14 mouse cellular contexts compared by ENCODE assay signal in genomic region chr2:137229422-137230069, GRCm38 (mm10).
A peak's percentile ranks its signal among the peaks of the same experiment; 100 is the strongest.
DNase-seq lines count a peak whose midpoint lies in the region; ATAC-seq lines count a peak whose summit lies in the region.
"Had no signal": no experiment of that assay in that cellular context is flagged by ENCODE, and none has a peak within 500 bp of the region (broad histone marks: within the 10 kb centered on the region; RNA-seq: fewer than 3 reads in every experiment).

No protein-coding gene starts in this region.

- peaks cover 10% of the 10 kb centered on the region; the same call in 1 of the 2 replicates for H3K4me1 ChIP-seq in kidney, embryonic 15.5 days
- H3K4me1 ChIP-seq in forebrain, embryonic 14.5 days (ENCODE audit: control insufficient read depth, insufficient read depth, low read length), result peaks cover 8% of the 10 kb centered on the region; the same call in 1 of the 2 replicates
- H3K4me1 ChIP-seq in neural tube, embryonic 13.5 days (replicated peaks), result peaks cover 11% of the 10 kb centered on the region

- 42% methylated on average over 1 of the region's 1 CpGs for WGBS in kidney, embryonic 15.5 days
- WGBS in forebrain, embryonic 14.5 days, result 5% methylated on average over 1 of the region's 1 CpGs
- 10% methylated on average over 1 of the region's 1 CpGs for WGBS in neural tube, embryonic 13.5 days

- ATAC-seq in kidney, embryonic 15.5 days (replicated peaks; ENCODE audit: low FRiP score), result peak; percentile 68; the same call in 1 of the 2 replicates
- peak; percentile 82 for ATAC-seq in forebrain, embryonic 14.5 days
- peak; percentile 93 for ATAC-seq in neural tube, embryonic 13.5 days (ENCODE audit: low read depth)
- no peak for ATAC-seq in inflammation-experienced regulatory T-cells, adult 6 months
- ATAC-seq: intestine, embryonic 16.5 days had no signal

- H3K27me3 ChIP-seq in kidney, embryonic 15.5 days, result no peaks in the 10 kb centered on the region
- no peaks in the 10 kb centered on the region for H3K27me3 ChIP-seq in forebrain, embryonic 14.5 days (replicated peaks; ENCODE audit: control insufficient read depth, insufficient read depth, low read length)
- H3K27me3 ChIP-seq in neural tube, embryonic 13.5 days, result no peaks in the 10 kb centered on the region

- H3K27ac ChIP-seq in kidney, embryonic 15.5 days, result no peak overlapping the region
- no peak overlapping the region for H3K27ac ChIP-seq in forebrain, embryonic 14.5 days (ENCODE audit: low read depth, low read length)
- no peak overlapping the region for H3K27ac ChIP-seq in neural tube, embryonic 13.5 days (replicated peaks)

- H3K9me3 ChIP-seq in kidney, embryonic 15.5 days (replicated peaks), result no peaks in the 10 kb centered on the region
- H3K9me3 ChIP-seq in forebrain, embryonic 14.5 days (replicated peaks; ENCODE audit: control insufficient read depth, low read length), result no peaks in the 10 kb centered on the region
- no peaks in the 10 kb centered on the region for H3K9me3 ChIP-seq in neural tube, embryonic 13.5 days

- no peak overlapping the region for H3K4me3 ChIP-seq in kidney, embryonic 15.5 days (replicated peaks)
- no peak overlapping the region for H3K4me3 ChIP-seq in forebrain, embryonic 14.5 days (ENCODE audit: low read depth, low read length)
- H3K4me3 ChIP-seq in neural tube, embryonic 13.5 days, result no peak overlapping the region
- H3K4me3 ChIP-seq: erythroblast, embryonic 14.5 days had no signal

- H3K9ac ChIP-seq in kidney, embryonic 15.5 days, result no peak overlapping the region
- no peak overlapping the region for H3K9ac ChIP-seq in forebrain, embryonic 14.5 days (ENCODE audit: low read length)
- no peak overlapping the region for H3K9ac ChIP-seq in neural tube, embryonic 13.5 days

- H3K36me3 ChIP-seq in kidney, embryonic 15.5 days, result no peaks in the 10 kb centered on the region
- H3K36me3 ChIP-seq in forebrain, embryonic 14.5 days (ENCODE audit: control insufficient read depth, insufficient read depth, low read length), result no peaks in the 10 kb centered on the region
- H3K36me3 ChIP-seq in neural tube, embryonic 13.5 days, result no peaks in the 10 kb centered on the region
- H3K36me3 ChIP-seq: G1E had no signal

- no peak for DNase-seq in kidney, adult 9 months
- peak; percentile 69 for DNase-seq in forebrain, embryonic 14.5 days (ENCODE audit: low spot score)
- DNase-seq in mesoderm, embryonic 11.5 days (ENCODE audit: low read depth, low spot score), result peak; percentile 63
- DNase-seq in left cerebral cortex, adult 8-10 months (ENCODE audit: low spot score in 2 of 2), result no peak
- no peak for DNase-seq in retina, embryonic 14.5 days (ENCODE audit: low spot score)
- DNase-seq: B cell, adult 2 months; gastrocnemius, postnatal 25 days; layer of hippocampus, adult 9-11 months had no signal

- H3K4me2 ChIP-seq in kidney, embryonic 15.5 days, result no peak overlapping the region
- no peak overlapping the region for H3K4me2 ChIP-seq in forebrain, embryonic 14.5 days (ENCODE audit: low read length)
- no peak overlapping the region for H3K4me2 ChIP-seq in neural tube, embryonic 13.5 days

Comparison
In these comparisons a context has a peak if more than half of its experiments do, and no peak if none do; other contexts are left out.
1. DNase-seq: peak in forebrain, embryonic 14.5 days (single experiment) and mesoderm, embryonic 11.5 days (single experiment); none in kidney, adult 9 months (single experiment), left cerebral cortex, adult 8-10 months (0 of 2) and retina, embryonic 14.5 days (single experiment).